Mouse (Mus musculus) kidney, adult 9 months (tissue): ENCODE results near the gene Dhx58.

Experiments
- DNase-seq: peaks from one replicate; pipeline ENCODE4 v3.0.0; 2022

Dhx58 gene

DNA sequence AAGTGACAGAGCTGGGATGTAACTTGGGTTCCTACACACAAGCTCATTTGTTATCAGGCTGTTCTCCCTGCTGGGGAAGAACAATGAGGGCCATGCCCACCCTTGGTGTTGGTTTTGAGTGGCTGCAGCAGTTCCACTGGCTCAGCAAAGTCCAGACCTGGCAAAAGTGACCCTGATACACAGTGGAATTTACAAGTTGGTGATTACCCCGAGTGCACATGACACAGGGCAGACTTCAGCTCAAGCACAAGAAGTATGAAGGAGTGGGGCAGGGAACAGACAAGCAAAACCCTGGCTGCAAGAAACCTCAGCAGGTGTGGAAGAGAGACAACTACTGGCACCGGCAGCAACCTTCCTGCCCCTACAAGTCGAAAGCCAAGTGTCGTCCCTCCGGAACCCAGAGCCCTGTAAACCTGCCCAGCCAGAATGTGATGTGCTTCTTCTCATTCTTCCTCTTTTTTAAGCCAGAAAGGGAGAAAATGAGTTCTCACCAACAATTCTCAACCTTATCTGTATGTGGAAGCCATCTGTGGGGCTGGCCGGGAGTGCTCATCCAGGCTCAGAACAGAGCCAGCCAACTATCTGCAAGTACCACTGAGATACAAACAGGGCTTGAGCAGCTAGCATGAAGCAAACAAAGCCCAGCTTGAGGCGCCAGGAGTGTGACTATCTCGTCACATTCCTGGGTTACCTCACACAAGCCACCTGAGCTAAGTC is 17.9 kb upstream of the Dhx58 start:
- DNase-seq: peak; percentile 90

DNA sequence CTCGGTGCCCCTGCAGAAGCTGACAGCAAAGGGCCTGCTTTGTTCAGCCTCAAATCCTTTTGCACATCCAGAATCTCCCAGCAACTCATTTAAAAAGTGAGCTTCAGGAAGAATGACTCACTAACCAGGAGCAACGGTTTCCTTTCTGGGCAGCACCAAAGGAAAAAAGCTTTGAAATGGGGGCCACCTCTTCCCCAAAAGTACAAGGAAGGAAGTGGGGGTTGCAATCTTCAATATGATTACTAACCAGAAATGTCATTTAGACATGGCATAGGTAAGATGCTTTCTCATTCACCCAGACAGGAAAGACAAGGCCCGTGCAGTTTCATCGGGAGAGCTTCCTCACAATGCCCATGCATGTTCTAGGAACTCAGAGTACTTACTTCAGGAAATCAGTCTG is 17.2 kb upstream of the Dhx58 start:
- DNase-seq: no peak

DNA sequence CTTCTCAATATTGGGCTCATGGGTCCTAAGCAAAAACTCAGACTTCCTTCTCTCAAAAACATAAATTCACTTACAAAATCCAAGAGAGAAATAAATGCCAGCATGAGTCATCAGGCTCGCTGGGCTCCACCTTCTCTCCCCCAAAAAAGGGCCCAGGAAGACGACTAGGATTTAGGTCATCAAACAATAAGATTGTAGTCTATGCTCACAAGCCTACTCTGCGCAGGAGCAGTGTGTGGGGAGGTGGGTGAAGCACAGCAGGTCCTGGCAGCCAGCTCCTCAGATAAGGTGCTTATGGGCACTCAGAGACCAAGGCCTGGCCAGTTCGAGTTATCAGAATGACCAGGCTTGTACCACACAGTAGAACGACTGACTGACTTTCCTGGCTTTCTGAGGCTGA is 16.3 kb upstream of the Dhx58 start:
- no peak for DNase-seq

DNA sequence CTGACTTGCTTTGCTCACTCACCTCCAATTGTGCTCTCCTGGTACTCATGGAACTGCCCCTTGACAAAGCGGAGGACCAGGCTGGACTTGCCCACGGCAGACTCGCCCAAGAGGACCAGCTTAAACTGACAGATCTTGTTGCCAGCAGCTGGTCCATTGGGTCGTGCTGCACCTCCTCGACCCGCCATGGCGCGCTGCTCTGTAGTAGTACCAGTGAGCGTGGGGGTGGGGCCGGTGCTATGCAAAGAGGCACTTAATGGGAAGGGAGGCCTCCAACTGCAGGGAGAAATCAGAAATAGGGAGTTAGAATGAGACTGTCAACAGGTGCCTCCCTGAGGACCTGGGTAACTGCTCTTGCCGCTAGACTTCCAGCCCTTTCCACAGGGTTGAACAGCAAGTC is 15.8 kb upstream of the Dhx58 start:
- DNase-seq: no peak

DNA sequence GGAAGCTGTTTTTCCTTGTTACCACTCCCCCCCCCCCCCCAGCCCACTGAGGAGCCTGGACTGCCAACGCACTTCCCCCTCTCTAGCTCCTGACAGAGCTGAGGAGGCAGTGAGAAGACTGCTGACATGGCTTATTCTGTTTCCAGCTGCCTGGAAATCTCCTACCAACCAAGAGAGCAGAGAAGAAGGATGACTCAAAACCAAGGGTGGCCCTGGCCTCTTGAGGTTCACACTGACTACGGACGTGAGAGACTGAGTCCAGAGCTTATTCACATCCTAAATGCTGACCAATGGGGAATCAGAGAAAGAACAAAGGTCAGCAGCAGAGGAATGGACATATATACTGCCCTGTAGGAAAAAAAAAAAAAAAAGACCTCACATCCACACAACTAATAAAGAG is 15.2 kb upstream of the Dhx58 start:
- DNase-seq: no peak

DNA sequence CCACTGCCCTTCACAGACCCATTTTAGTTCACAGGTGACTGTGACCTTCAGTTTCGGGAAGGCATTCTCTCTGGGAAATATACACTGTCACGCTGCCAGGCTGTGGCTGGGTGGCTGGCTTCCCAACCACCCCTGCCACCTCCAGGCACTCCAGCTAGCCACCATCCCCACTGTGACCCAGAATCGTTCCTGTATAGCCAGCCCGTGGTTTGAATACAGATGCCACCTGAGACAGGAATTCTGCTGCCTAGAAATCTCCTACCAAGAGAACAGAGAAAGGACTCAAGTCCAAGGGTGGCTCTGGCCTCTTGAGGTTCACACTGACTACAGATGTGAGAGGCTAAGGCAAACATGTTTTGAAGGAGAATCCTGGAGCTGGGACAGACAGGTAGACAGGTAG is 14.8 kb upstream of the Dhx58 start:
- peak; percentile 69 for DNase-seq

DNA sequence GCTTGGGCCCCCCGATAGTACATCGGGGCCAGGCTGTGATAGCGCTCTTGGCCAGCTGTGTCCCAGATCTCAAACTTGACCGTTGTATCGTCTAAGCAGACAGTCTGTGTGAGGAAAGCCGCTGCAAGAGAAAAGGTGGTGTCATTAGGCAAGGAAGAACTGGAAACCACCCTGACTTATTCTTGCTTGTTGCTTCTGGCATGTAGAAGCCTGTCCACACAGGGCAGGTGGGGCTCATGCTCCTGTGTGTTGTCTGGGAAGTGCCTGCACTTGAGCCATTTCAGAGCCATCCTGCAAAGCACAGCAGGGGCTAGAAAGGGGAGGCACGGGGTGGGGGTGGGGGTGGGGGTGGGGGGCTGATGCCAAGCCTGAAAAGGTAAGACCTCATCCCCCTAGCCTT is 14.4 kb upstream of the Dhx58 start:
- DNase-seq: no peak

DNA sequence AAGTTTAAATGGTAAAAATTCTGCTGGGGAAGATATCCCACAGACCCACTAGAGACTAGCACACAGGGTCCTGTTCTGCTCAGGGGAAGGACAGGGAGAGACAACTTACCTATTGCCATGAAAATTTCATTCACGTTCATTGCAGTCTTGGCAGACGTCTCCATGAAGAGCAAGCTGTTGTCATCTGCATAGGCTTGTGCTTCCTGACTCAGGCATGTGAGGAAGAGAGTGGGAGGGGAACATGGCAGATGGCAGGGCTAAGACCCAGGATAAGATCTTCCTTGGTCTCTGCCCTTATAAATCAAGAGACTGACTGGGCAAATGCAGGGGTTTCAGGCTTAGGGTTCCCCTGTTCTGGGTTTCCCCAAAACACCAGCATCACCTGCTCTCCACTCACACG is 12.6 kb upstream of the Dhx58 start:
- DNase-seq: no peak

DNA sequence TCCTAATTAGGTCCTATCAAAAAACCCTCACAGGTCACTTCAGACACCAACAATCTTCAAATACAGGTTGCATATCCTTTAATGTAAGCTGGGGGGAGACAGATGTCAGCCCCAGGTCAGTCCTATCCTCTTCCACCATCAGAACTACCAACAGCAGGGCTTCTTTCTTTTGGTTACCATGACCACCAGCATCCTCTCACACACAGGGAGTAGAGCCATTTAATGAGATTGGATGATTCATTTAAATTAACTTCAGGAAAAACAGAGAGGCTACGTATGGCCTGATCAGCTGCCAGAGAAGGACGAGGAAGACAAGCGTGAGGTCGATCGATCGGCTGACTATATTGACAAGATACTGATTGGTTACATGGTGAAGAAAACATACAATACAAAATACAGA is 10.9 kb upstream of the Dhx58 start:
- no peak for DNase-seq

DNA sequence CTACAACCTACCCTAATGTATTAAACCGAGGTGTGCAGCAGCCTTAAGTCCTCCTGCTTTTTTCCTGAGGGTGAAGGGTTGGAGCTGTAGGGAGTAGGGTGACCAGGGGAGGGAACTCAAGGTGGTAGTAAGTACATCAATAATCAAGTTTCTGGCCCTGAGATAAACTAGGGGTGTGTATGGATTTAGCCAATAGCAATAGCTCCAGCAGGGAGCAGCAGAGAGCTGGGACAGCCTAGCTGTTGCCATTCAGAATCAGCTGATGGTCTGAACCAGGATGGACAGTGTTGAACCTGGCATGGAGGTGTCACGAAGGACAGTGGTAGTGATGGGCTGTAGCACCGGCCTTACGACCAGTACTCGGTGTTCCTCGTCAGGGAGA is 10.5 kb upstream of the Dhx58 start:
- DNase-seq: peak; percentile 91

DNA sequence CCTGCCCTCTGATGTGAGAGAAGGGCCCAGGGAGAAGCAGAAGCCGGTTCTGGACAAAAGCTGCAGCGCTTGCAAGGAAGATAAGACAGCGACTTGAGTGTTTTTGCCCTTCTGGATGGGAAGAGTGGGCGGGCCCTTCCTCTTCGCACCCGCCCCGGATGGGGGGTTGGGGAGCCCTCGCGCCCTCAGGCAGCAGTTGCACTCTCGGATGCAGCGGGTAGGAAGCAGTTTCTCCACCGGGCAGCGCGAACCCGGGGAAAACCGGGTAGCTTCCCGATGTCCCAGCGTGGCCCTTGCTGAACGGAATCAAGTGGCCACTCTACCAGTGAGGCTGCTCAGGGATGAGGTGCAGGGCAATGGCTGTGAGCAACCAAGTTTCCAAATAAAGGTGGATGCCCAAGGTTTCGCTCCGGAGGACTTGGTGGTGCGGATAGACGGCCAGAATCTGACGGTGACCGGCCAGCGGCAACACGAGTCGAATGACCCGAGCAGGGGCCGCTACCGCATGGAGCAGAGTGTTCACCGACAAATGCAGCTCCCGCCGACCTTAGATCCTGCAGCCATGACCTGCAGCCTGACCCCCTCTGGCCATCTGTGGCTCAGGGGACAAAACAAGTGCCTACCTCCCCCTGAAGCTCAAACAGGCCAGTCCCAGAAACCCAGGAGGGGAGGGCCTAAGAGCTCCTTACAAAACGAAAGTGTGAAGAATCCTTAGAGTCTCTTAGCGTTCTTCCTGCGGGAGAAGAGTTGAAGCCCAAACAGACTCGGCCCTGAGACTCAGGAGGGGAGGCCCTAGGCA is 9.9 kb upstream of the Dhx58 start, which contains the start of gene Hspb9:
Gene Hspb9 (plus strand): TSS at position 116 of the 799 bp plus-strand sequence.
- DNase-seq: peak; percentile 74

DNA sequence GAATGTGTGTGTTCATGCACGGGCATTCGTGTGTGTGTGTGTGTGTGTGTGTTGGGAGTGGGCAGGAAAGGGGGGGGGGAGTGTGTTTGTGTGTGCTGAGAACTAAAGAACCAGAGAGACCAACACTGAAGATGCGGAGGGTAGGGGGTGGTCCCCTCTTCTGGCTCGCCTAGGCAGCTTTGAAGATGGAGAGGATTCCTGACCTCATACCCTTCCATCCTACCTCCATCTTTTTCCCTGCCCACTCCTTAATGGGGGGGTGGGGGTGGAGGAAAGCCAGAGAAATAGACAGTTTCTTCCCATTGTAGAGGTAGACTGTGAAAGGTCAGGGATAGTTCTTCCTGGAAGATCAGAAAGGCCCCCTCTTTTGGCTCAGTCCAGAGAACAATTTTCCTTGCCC is 9.1 kb upstream of the Dhx58 start:
- DNase-seq: peak; percentile 20

DNA sequence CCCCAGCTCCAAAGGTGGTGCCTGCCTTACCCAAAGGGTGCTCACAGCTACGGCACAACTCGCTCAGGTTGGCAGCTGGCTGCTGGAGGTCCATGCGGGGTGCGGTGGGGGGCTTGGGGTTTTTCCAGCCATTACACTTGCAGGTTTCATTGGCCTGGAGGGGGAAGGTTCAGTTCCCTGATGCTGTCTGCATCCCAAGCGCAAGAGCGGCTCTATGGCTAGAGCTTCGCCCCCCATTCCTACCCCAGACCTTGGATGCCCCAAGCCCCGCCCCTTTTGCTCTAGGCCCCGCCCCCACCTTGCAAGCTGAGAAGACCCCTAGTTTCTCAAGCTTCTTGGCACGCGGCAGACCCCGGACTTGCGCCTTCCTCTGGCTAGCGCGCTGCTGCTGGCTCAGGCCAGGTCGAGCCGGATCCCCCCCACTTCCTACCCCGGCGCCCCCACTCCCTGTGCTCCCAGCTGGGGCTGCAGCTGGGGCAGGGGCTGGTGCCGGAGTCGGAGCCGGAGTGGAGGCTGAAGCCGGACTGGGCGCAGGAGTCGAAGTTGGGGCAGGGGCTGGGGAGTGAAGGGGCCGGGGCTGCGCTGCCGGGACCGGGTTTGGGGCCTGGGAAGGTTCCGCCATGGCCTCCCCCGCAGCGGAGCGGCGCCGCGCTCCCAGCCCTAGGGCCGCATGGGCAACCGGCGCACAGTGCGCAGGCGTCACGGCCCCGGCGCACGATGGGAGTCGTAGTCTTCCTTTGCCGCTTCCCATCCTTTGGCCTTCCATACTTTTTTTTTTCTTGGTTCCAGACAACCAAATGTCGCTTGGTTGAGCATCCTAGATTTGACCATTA is 7.9 kb upstream of the Dhx58 start, which contains the start of gene Kat2a:
Gene Kat2a (minus strand): TSS at position 683 of the 833 bp plus-strand sequence.
- peak; percentile 85 for DNase-seq

DNA sequence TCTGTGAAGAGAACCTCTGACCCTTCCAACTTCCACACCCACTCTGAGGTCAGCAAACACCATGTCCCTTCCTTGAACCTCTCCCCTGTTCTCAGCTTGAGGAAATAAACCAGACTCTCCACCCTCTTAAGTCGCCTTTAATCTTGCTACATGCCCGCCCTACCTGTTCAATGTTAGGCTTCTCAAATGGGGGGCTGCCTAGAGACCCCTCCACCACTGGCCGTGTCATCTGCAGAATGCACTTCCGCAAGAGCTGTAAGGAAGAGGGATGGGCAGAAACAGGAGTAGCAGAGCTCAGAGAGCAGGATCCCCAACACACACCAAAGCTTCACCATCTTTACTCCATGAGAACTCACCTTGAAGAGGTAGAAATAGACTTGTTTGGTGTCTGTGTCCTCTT is 6.9 kb upstream of the Dhx58 start:
- DNase-seq: peak; percentile 7

DNA sequence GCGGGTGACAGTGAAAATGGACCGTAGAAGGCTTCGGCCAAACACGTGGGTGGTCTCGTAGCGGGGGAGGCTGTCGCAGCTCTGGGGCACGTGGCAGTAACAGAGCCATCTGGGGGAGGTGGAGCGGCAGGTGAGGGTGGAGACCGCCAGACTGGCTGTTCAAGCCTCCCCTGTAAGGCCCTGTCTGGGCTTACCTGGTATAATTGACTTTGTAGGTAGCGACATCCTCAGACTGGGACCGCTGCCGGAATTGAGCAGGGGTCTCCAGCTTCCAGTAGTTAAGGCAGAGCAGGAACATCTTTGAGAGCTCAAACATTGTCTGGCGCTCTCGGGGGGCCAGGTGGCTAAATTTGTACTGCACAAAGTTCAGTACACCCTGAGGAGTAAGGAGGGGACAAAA is 6.5 kb upstream of the Dhx58 start:
- DNase-seq: peak; percentile 11

DNA sequence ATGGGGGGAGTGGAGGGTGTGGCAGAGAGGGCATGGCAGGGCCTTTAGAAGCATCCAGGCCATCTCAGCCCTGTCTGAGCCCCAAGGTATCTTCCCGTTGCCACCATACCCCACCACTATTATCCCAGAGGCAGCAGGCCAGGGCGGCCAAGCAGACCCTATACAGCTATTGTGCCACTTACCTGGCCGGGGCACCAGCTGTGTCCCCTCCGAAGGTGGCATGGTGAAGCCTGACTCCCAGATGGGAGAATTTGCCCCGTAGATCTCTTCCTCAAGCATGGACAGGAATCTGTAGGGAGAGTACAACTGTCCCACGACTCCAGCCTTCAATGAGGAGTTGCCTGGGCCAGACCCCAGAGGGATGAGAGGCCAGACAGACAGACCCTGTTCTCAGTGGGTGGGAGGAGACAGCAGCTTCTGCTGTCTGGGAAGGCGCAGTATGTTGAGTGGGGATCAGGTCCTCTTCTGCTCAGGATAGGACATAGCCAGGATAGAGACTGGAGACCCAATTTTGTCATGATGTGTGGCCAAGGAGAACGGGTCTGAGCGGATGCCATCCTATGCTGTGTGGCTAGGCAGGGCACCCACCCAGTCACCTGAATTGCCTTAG is 5.2 kb upstream of the Dhx58 start:
- no peak for DNase-seq

DNA sequence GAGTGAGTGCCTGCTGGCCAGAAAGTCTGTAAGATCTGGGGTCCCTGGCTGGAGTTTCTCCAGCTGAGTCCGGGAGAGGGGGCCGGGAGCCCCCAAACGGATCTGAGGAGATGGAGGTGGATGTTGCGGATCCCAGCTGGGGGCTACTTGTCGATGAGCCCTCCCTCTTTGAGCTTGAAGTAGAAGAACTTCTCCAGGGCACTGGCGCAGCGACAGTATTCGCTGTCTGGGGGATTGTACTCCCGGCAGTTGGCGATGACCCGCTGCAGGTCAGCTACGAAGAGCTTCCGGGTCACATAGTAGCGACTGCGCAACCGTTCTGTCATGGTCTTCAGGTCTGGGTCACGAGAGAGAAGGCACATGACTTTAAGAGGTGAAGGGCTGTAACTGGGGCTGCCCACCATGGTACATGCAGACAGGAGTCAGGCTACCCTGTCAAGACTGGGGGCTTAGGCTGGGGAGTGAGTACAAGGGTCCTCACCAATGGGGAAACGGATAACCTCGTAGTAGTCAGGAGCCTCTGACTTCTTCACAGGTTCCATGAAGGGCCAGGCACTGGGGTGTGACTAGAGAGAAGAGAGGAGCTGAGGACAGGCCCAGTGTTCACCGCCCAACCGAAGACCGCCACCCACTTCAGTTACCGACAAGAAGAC is 1.1 kb upstream of the Dhx58 start:
- DNase-seq: no peak

DNA sequence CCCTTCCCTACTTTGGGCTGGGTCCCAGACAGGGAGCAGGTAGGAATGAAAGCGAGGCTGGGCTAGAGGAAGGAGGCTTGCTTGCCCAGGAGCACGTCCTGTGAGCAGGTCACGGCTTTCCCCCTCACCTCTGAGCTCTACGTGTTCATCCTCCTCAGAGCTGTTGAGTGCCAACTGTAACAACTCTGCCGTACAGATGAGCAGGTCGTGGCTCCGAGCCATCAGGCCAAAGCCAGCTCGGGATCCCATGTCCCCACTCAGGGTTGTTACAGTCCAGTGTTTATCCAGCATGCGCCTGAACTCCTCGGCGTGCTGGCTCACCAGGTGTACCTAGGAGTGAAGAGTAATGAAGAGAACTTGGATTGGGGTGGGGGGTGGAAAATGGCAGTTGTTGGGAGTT is 705 bp downstream of the Dhx58 start:
- peak; percentile 71 for DNase-seq

DNA sequence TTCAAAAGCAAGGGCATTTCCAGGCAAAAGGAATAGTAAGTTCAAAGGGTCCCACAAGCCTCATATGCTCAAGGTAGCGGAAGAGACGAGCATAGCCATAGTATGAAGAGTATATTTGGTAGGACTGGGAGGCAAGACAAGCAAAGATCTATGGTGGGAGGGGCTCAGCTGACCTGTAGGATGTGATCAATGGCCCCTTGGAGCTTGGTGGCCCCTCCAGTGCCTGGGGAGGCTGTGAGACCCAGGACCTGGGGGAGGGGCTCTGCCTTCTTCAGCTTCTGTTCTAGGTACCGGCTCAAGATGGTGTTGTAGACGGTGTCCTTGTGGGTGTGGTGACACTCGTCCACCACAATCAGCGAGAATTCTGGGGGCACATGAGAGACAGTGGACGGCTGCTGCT is 1.2 kb downstream of the Dhx58 start:
- DNase-seq: peak; percentile 13

DNA sequence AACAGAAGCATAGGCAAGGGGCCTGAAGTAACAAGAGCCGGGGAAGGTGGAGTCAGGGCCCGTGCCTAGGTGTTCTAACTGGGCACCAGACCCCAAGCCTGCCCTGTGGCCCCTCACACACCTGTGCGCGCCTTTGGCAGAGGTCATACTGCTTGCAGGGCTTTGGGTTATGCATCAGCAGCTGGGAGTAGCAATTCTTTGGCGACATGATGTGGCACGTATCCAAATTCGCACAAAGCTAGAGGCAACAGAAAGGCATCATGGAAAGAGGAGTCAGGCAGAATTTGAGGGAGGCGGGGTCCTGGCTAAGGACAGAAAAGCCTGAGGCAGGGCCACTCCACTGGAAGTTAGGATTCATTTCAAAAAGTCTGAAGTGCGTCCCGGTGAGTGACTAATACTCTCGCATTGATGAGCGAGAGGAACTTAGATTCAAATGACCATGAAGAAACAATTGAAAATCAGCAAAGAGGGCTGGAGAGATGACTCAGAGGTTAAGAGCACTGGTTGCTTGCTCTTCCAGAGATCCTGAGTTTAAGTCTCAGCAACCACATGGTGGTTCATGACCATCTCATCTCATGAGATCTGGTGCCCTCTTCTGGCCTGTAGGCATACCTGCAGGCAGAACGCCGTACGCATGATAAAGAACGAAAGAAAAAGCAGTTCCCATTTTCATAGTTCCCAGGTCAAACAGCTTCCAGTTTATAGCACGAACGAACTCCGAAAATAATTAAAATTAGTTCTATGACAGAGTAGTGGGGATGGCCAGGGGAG is 1.8 kb downstream of the Dhx58 start:
- peak; percentile 77 for DNase-seq

DNA sequence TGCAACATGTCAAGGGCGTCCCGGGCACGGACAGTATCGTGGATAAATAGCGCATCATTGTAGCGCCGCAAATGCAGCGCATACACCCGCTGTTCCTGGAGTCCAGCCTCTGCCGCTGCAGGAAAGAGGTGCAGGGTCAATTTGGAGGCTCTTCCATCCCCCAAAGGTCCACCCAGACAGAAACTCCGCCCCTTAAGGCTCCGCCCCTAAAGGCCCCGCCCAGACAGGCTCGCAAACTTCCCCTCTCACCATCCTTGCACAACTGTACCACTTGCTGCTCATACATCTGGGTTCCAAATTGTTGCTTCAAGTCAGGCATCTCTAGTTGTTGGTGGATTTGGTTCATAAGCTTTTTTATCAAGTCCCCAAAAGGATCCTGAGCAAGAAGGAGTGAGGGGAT is 2.8 kb downstream of the Dhx58 start:
- DNase-seq: peak; percentile 45

DNA sequence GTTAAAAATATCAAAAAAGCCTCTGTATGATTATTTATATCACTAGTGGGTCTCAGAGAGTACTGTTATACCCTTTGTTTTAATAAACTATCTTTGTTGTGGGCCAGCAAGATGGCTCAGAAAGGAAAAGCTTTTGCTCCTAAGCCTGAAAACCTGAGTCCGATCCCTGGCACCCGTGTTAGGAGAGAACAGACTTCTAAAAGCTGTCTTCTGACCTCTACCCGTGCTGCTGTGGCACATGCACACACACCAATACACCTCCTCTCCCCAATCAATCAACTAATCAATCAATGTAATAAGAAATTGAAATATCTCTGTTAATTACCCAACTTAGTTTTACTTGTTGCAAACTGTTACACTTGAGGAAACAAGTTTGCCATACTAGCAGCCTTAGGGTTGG is 3.4 kb downstream of the Dhx58 start:
- DNase-seq: no peak
